Mouse (Mus musculus): ENCODE results near the gene Srrm3.

- TF ChIP-seq CTCF (IDR thresholded peaks at IDR 0.05; ENCODE audit: low read depth, low read length) = no peak
- no peak for TF ChIP-seq POLR2A (IDR thresholded peaks at IDR 0.05; ENCODE audit: borderline replicate concordance, low read depth, low read length)
Measured at GRCm38 (mm10) chr5:135913201-135913600, 106.5 kb downstream of the Srrm3 start.
